Mouse (Mus musculus): Measurements from ENCODE around the gene Hoxd4. TPM values are rescaled to one million over a fixed set of nuclear protein-coding genes. Genes with fewer than 3 reads are reported as not detected.
A peak's percentile ranks its signal among the peaks of the same experiment; 100 is the strongest.

The Hoxd4 gene
- polyA plus RNA-seq, 1 experiment from 2014 or later, result 0.92 TPM

GRCm38 (mm10) chr2:74774359-74774758, 62.6 kb downstream of the Hoxd4 start:
- Histone ChIP-seq H3K27me3 (replicated peaks) (0 out of 2 replicates have a peak, but pooled peaks cover 2% of the 10 kb centered on the region), H3K36me3 (no peaks in the 10 kb centered on the region), H3K9ac (no peak overlapping the region), H3K4me2 (no peak overlapping the region), H3K4me1 (no peaks in the 10 kb centered on the region), H3K4me3 (replicated peaks) (no peak overlapping the region), H3K27ac (no peak overlapping the region), H3K9me3 (no peaks in the 10 kb centered on the region)
- ATAC-seq (ENCODE audit: insufficient read depth, low FRiP score, low read depth), result no peak
- WGBS, result 84% methylated on average over 2 of the region's 2 CpGs

DNA sequence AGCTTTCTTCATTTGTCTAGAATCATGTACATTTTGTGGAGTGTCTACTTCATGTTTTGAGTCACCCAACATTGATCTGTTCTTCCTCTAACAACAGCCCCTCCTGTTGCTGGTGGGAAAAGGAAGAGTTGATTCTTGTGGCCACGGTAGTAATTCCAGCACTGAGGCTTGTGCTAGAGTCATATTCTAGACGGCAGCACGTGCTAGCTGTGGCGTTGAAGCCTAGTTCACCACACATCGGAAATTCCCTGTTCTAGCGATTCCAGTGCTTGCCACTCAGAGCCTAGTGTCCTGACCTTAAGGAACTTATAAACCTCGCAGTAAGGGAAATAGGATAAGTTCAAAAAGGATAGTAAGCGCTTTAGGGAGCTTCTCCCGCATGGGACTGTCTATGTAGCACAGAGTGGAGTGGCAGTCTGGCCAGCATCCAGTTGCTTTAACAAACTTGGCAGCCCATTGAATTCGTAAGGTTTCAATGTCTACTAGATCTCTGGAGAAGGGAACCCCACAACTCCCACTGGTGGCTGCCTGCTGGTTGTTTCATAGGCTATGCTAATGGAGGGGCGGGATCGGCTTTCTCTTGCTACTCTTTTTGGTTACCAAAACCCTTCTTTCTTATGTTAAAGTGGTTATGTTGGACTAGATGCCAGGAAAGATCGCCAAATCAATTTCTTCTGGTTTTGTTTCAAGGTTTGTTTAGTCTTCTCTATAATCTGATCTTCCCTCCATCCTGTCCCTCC, 66.0 kb downstream of the Hoxd4 start:
- Histone ChIP-seq H3K4me3 (replicated peaks) (no peak overlapping the region), H3K4me2 (no peak overlapping the region), H3K27ac (no peak overlapping the region), H3K9ac (no peak overlapping the region), H3K9me3 (no peaks in the 10 kb centered on the region), H3K27me3 (replicated peaks) (no peaks in the 10 kb centered on the region), H3K36me3 (no peaks in the 10 kb centered on the region), H3K4me1 (no peaks in the 10 kb centered on the region)
- 72% methylated on average over 13 of the region's 13 CpGs for WGBS
- no peak for ATAC-seq (ENCODE audit: insufficient read depth, low FRiP score, low read depth)

MicroRNAs encoded within 50 kb of the gene (microRNA counts, 519-probe panel; counts per million panel counts)
- 2,636 counts per million, percentile 64 among the panel's probes with 10 or more counts for microRNA mmu-miR-10b

Small RNA genes within 50 kb of the gene (microRNA-seq; reads per million reads assigned to microRNA genes)
- gene Gm44463 (not detected), gene Mir10b (4,254 reads per million, percentile 88 among the genes with 10 or more reads in this experiment)

Other genes starting within 250 kb of the Hoxd4 start
- gene Lnpk, start 132.5 kb upstream of the Hoxd4 start, polyA plus RNA-seq (2015; fragmentation: Nextera tagmentation; extraction: Ambion mirVana), result 20.0 and 20.9 TPM in 2 replicates
- not detected in 2 replicates for gene Evx2, start 52.4 kb upstream of the Hoxd4 start, polyA plus RNA-seq (2015; fragmentation: Nextera tagmentation; extraction: Ambion mirVana)
- gene Hoxd13, start 43.6 kb upstream of the Hoxd4 start, polyA plus RNA-seq (2015; fragmentation: Nextera tagmentation; extraction: Ambion mirVana), result not detected in 2 replicates
- gene Hoxd12, start 36.9 kb upstream of the Hoxd4 start, polyA plus RNA-seq (2015; fragmentation: Nextera tagmentation; extraction: Ambion mirVana), result 0.18 TPM in 1 of 2 replicates, not detected in the other
- 0.90 TPM in 1 of 2 replicates, not detected in the other for gene Hoxd11, start 32.4 kb upstream of the Hoxd4 start, polyA plus RNA-seq (2015; fragmentation: Nextera tagmentation; extraction: Ambion mirVana)
- 0.09 and 2.4 TPM in 2 replicates for gene Hoxd10, start 20.0 kb upstream of the Hoxd4 start, polyA plus RNA-seq (2015; fragmentation: Nextera tagmentation; extraction: Ambion mirVana)
- 0.61 and 1.3 TPM in 2 replicates for gene Hoxd9, start 14.2 kb upstream of the Hoxd4 start, polyA plus RNA-seq (2015; fragmentation: Nextera tagmentation; extraction: Ambion mirVana)
- gene Hoxd8, start 7.3 kb upstream of the Hoxd4 start, polyA plus RNA-seq (2015; fragmentation: Nextera tagmentation; extraction: Ambion mirVana), result 1.9 and 3.2 TPM in 2 replicates
- gene Hoxd3, start within 50 bp of the Hoxd4 start, polyA plus RNA-seq (2015; fragmentation: Nextera tagmentation; extraction: Ambion mirVana), result 14.4 and 15.8 TPM in 2 replicates
- not detected in 2 replicates for gene Gm28230, start 14.8 kb downstream of the Hoxd4 start, polyA plus RNA-seq (2015; fragmentation: Nextera tagmentation; extraction: Ambion mirVana)
- 0.13 TPM in 2 replicates for gene Hoxd1, start 51.1 kb downstream of the Hoxd4 start, polyA plus RNA-seq (2015; fragmentation: Nextera tagmentation; extraction: Ambion mirVana)
- gene Mtx2, start 113.9 kb downstream of the Hoxd4 start, polyA plus RNA-seq (2015; fragmentation: Nextera tagmentation; extraction: Ambion mirVana), result 92.5 and 107 TPM in 2 replicates

Measured in stomach, embryonic 15.5 days (tissue).